Mouse (Mus musculus): ENCODE measurements around the gene Golm1.
A peak's percentile ranks its signal among the peaks of the same experiment; 100 is the strongest.
"Not testable (repeated sequence)": the region's sequence is repeated elsewhere in the genome, so short reads cannot be mapped to it uniquely, and the experiment has no call there.

Gene Golm1

GRCm38 (mm10) chr13:59642818-59643217 is 32.8 kb downstream of the Golm1 start:
- DNase-seq: no peak

DNA sequence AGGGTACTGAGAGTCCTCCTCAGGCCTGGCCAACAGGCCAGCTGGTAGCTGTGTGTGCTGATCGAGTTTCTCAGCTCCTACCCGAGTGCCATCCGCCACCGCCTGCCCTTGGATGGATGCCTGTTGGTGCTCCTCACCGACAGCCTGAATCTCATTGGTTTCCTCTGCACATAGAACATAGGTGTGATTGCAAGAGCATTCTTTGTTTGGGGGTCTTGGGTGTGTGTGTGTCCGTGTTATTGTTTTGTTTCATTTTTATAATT is 35.5 kb downstream of the Golm1 start:
- no peak for DNase-seq

GRCm38 (mm10) chr13:59639368-59640177 is 36.0 kb downstream of the Golm1 start:
- no peak for DNase-seq

GRCm38 (mm10) chr13:59637800-59638199 is 37.8 kb downstream of the Golm1 start:
- no peak for DNase-seq

- DNase-seq: no peak
Observed at GRCm38 (mm10) chr13:59634637-59635036, 41.0 kb downstream of the Golm1 start.

DNA sequence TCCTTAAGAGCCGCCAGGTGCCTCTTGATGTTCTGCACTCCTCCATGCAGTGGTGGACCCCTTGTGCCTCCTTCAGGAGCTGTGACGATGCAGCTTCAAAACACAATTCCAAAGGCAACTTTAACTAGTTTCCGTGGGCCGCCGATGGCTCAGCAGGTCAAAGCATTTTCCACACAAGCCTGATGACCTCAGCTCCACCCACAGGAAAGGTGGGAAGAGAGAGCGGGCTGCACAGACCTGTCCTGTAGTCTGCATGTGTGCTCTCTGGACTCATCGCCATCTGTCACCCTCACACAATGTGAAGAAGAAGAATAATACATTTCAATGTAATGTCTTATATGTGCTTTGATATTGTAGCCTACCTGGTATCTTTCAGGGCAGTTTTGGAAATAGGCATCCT is 48.9 kb downstream of the Golm1 start:
- no peak for DNase-seq

DNA sequence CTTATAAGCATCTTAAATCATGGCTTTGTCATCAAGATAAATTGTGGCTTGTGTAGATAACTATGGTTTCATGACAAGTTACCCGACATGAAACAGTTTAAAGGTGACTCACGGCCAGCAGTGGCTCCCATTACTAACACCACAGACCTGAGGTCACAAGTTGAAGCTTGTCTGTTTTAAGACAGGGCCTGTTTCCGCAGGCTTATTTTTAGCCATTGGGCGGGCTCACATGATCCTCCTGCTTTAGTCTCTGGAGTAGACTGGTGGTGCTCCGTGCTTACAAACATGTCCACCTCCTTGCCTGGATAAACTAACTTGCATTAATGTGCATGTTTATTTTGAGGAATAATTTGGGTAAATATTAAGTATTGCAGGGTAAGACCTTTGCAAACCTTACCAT is 50.7 kb downstream of the Golm1 start:
- DNase-seq: no peak

GRCm38 (mm10) chr13:59624389-59624788 is 51.2 kb downstream of the Golm1 start:
- DNase-seq: no peak

GRCm38 (mm10) chr13:59621643-59622489 is 53.7 kb downstream of the Golm1 start:
- DNase-seq: no peak

- DNase-seq: no peak
Observed at GRCm38 (mm10) chr13:59618463-59618862, 57.1 kb downstream of the Golm1 start.

DNA sequence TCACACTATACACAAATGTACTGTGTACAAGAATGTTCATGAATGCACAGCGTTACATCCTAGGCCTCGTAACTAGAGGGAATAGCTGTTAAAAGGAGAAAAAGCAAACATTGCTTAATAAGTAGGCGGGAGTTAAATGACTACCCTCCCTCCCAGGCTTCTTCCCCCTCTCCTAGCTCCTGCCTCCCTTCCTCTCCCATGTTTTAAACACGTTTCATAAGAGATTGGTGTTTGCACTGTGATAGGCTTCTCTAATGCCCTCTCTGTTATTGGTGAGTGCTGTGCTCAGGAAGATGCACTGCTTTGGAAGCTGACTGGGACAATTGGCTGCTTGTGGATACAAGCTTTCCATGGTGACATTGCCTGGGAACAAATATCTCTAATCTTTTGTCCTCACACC is 60.1 kb downstream of the Golm1 start:
- DNase-seq: no peak

- no peak for DNase-seq
Observed at GRCm38 (mm10) chr13:59615152-59615551, 60.5 kb downstream of the Golm1 start.

GRCm38 (mm10) chr13:59613868-59614267 is 61.7 kb downstream of the Golm1 start:
- no peak for DNase-seq

DNA sequence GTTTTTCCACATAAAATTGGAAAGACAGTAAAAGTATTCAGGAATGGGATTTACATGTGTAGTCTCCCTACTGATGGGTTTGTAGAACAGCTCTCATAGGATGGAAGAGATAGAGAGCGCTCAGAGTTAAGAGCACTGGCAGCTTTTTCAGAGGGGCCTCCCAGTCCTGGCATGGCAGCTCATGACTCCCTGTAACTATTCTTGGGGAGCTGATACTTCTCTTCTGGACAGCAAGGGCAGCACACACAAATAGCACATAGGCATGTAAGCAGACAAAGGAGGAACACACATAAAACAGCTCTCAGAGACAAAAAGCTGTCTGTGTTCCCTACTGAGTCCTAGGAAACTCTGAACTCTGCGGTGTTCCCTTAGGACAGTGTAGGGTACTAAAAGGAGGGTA is 65.2 kb downstream of the Golm1 start:
- DNase-seq: no peak

- DNase-seq: no peak
Observed at GRCm38 (mm10) chr13:59609885-59610284, 65.7 kb downstream of the Golm1 start.

GRCm38 (mm10) chr13:59605221-59605922 is 70.2 kb downstream of the Golm1 start:
- DNase-seq: no peak

DNA sequence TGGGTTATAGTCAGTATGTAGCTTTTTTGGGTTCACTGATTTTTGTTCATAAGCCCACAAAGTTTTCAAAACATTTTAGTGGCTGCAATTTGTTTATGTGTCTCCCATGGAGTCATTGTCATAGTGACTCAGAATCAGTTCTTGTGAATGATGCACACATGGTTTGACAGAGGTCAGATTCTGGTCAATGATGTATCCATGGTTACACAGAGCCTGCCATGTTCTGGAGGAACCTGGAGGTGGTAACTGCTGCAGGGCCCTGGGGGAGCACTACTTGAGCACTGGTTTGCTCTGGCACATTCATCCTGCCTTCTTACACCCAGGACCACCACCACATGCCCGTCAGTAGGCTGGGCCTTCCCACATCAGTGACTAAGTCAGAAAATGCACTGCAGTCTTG is 71.1 kb downstream of the Golm1 start:
- DNase-seq: peak; percentile 46

DNA sequence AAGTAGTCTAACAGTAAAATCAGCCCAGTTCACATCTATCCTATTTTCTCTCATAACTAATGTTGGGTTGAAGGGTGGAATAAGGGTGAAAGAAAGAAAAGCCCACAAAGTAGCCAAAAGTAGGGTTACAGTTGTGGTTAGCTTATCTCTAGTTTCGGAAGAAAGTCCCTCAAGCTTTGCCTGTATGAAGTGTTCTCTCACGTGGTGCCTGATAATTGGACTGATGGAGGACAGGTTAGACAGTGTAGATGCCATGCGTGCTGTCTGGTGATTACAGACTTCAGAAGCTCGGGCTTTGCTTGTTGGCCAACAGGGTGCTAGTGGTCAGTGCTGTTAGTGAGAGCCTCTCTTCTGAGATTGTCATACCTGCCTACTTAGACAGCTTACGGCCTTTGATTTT is 72.5 kb downstream of the Golm1 start:
- DNase-seq: no peak

- no peak for DNase-seq
Observed at GRCm38 (mm10) chr13:59592630-59593029, 83.0 kb downstream of the Golm1 start.

GRCm38 (mm10) chr13:59592058-59592457 is 83.6 kb downstream of the Golm1 start:
- DNase-seq: not testable (repeated sequence)

DNA sequence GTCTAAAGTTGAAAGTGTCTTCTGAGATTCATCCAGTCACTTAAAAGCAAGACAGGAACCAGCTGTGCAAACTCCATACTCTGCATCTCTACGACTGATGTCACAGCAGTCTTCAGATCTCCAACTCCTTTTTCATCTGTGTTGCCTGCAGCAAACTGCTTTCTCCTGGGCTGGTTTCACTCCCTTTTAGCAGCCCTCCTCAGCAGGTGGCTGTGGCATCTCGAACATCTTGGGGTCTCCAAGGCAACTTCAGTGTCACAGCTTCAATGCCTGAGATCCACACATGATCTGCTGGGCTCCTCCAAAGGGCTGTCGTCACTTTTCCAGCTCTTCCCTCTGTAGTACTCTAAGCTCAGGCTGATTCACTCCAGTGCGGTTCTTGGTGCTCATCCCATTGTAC is 84.9 kb downstream of the Golm1 start:
- DNase-seq: no peak

- DNase-seq: no peak
Observed at GRCm38 (mm10) chr13:59589672-59590071, 85.9 kb downstream of the Golm1 start.

DNA sequence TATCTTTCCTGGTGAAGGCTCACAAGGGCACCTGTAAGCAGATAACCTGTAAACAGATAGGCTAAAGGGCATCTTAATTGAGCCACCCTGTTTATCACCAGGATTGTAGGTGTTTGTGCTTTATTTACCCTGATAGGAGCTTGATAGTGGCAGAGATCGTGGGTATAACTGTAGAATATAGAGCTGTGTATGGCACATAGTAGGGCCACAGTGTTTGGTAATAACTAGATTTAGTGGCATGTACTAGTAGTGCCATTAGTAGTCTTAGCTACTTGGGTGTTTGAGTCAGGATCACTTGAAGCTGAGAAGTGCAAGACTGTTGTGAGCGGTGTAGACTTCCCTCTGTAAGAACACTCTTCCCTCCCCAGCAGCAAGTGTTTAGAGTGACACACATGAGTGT is 88.4 kb downstream of the Golm1 start:
- DNase-seq: no peak

DNA sequence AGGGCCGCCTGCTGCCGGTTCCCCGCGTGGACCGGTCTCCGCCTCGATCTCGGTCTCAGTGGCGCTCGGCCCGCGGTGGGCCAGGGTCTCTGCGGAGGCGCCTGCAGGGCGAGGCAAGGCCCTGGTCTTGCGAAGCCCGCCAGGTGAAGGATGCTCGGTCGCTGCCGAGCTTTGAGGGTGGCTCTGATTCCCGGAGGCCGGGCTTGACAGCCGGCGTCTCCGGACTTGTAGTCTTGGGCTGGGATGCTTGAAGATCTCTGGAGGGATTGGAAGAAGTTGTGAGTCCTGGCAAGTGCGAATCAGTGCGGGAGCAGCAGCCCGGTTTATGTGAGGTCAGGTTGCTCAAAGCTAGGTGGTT is 90.0 kb downstream of the Golm1 start:
- no peak for DNase-seq

All from retina, postnatal 1 day (tissue).